Mouse (Mus musculus): ENCODE results near the gene Tmem240. TPM values are rescaled to one million over a fixed set of nuclear protein-coding genes. Genes with fewer than 3 reads are reported as not detected.

The Tmem240 gene
- total RNA-seq, 2 experiments from 2014 or later = 0.04 to 0.37 TPM

Other genes starting within 250 kb of the Tmem240 start
- 230 and 233 TPM in 2 replicates for gene Gnb1, start 243.4 kb upstream of the Tmem240 start, total RNA-seq (2015)
- gene Gnb1, start 243.4 kb upstream of the Tmem240 start, total RNA-seq (2017) = 165 and 170 TPM in 2 replicates
- gene Nadk, start 172.4 kb upstream of the Tmem240 start, total RNA-seq (2015) = 78.5 and 79.7 TPM in 2 replicates
- 71.3 and 72.4 TPM in 2 replicates for gene Nadk, start 172.4 kb upstream of the Tmem240 start, total RNA-seq (2017)
- gene Slc35e2, start 133.4 kb upstream of the Tmem240 start, total RNA-seq (2015) = 16.8 and 20.2 TPM in 2 replicates
- gene Slc35e2, start 133.4 kb upstream of the Tmem240 start, total RNA-seq (2017) = 8.9 and 11.0 TPM in 2 replicates
- gene Cdk11b, start 109.9 kb upstream of the Tmem240 start, total RNA-seq (2015) = 34.5 and 39.3 TPM in 2 replicates
- 50.7 and 56.0 TPM in 2 replicates for gene Cdk11b, start 109.9 kb upstream of the Tmem240 start, total RNA-seq (2017)
- not detected in 2 replicates for gene Gm10563, start 89.4 kb upstream of the Tmem240 start, total RNA-seq (2015)
- gene Gm10563, start 89.4 kb upstream of the Tmem240 start, total RNA-seq (2017) = not detected in 2 replicates
- gene Mmp23, start 81.4 kb upstream of the Tmem240 start, total RNA-seq (2015) = 0.12 and 0.20 TPM in 2 replicates
- not detected in 2 replicates for gene Mmp23, start 81.4 kb upstream of the Tmem240 start, total RNA-seq (2017)
- 3.1 and 3.6 TPM in 2 replicates for gene Mib2, start 65.6 kb upstream of the Tmem240 start, total RNA-seq (2015)
- gene Mib2, start 65.6 kb upstream of the Tmem240 start, total RNA-seq (2017) = 19.7 and 24.5 TPM in 2 replicates
- gene Fndc10, start 40.5 kb upstream of the Tmem240 start, total RNA-seq (2015) = 2.2 and 2.4 TPM in 2 replicates
- gene Fndc10, start 40.5 kb upstream of the Tmem240 start, total RNA-seq (2017) = 1.6 and 2.6 TPM in 2 replicates
- gene Ssu72, start 30.0 kb upstream of the Tmem240 start, total RNA-seq (2015) = 90.2 and 93.9 TPM in 2 replicates
- gene Ssu72, start 30.0 kb upstream of the Tmem240 start, total RNA-seq (2017) = 101 and 105 TPM in 2 replicates
- gene Atad3a, start 26.3 kb downstream of the Tmem240 start, total RNA-seq (2015) = 57.0 and 58.9 TPM in 2 replicates
- gene Atad3a, start 26.3 kb downstream of the Tmem240 start, total RNA-seq (2017) = 69.8 and 90.6 TPM in 2 replicates
- gene Vwa1, start 39.9 kb downstream of the Tmem240 start, total RNA-seq (2015) = 0.22 and 0.37 TPM in 2 replicates
- gene Vwa1, start 39.9 kb downstream of the Tmem240 start, total RNA-seq (2017) = 0.24 and 0.42 TPM in 2 replicates
- gene Tmem88b, start 51.1 kb downstream of the Tmem240 start, total RNA-seq (2015) = not detected in 2 replicates
- gene Tmem88b, start 51.1 kb downstream of the Tmem240 start, total RNA-seq (2017) = not detected in 2 replicates
- gene Ankrd65, start 55.6 kb downstream of the Tmem240 start, total RNA-seq (2015) = not detected in 2 replicates
- not detected in 2 replicates for gene Ankrd65, start 55.6 kb downstream of the Tmem240 start, total RNA-seq (2017)
- gene Mrpl20, start 68.1 kb downstream of the Tmem240 start, total RNA-seq (2015) = 203 and 210 TPM in 2 replicates
- 70.0 and 102 TPM in 2 replicates for gene Mrpl20, start 68.1 kb downstream of the Tmem240 start, total RNA-seq (2017)
- gene Ccnl2, start 77.7 kb downstream of the Tmem240 start, total RNA-seq (2015) = 54.0 and 63.6 TPM in 2 replicates
- gene Ccnl2, start 77.7 kb downstream of the Tmem240 start, total RNA-seq (2017) = 80.8 and 88.0 TPM in 2 replicates
- 107 and 111 TPM in 2 replicates for gene Aurkaip1, start 96.5 kb downstream of the Tmem240 start, total RNA-seq (2015)
- gene Aurkaip1, start 96.5 kb downstream of the Tmem240 start, total RNA-seq (2017) = 128 and 137 TPM in 2 replicates
- not detected in 2 replicates for gene Mxra8, start 104.9 kb downstream of the Tmem240 start, total RNA-seq (2015)
- gene Mxra8, start 104.9 kb downstream of the Tmem240 start, total RNA-seq (2017) = not detected in 2 replicates
- gene Dvl1, start 112.6 kb downstream of the Tmem240 start, total RNA-seq (2015) = 9.6 and 9.9 TPM in 2 replicates
- gene Dvl1, start 112.6 kb downstream of the Tmem240 start, total RNA-seq (2017) = 12.8 and 13.0 TPM in 2 replicates
- 0.07 and 0.10 TPM in 2 replicates for gene Tas1r3, start 128.6 kb downstream of the Tmem240 start, total RNA-seq (2015)
- 0.17 TPM in 2 replicates for gene Tas1r3, start 128.6 kb downstream of the Tmem240 start, total RNA-seq (2017)
- 7.6 and 7.8 TPM in 2 replicates for gene Cptp, start 134.6 kb downstream of the Tmem240 start, total RNA-seq (2015)
- gene Cptp, start 134.6 kb downstream of the Tmem240 start, total RNA-seq (2017) = 8.8 and 9.2 TPM in 2 replicates
- 26.8 and 47.5 TPM in 2 replicates for gene Ints11, start 134.7 kb downstream of the Tmem240 start, total RNA-seq (2015)
- gene Ints11, start 134.7 kb downstream of the Tmem240 start, total RNA-seq (2017) = 28.5 and 35.9 TPM in 2 replicates
- gene Pusl1, start 157.0 kb downstream of the Tmem240 start, total RNA-seq (2015) = 18.7 and 22.5 TPM in 2 replicates
- 19.3 and 33.7 TPM in 2 replicates for gene Pusl1, start 157.0 kb downstream of the Tmem240 start, total RNA-seq (2017)
- 7.9 and 8.3 TPM in 2 replicates for gene Acap3, start 157.0 kb downstream of the Tmem240 start, total RNA-seq (2015)
- 6.2 and 6.7 TPM in 2 replicates for gene Acap3, start 157.0 kb downstream of the Tmem240 start, total RNA-seq (2017)
- 60.5 and 84.8 TPM in 2 replicates for gene Ube2j2, start 209.0 kb downstream of the Tmem240 start, total RNA-seq (2015)
- 97.5 and 98.7 TPM in 2 replicates for gene Ube2j2, start 209.0 kb downstream of the Tmem240 start, total RNA-seq (2017)
- gene C1qtnf12, start 227.5 kb downstream of the Tmem240 start, total RNA-seq (2015) = 105 and 126 TPM in 2 replicates
- 30.6 and 39.6 TPM in 2 replicates for gene C1qtnf12, start 227.5 kb downstream of the Tmem240 start, total RNA-seq (2017)

Measured in megakaryocyte progenitor cell, adult 5-6 weeks (primary cell).